Mouse (Mus musculus) heart, embryonic 16.5 days (tissue): ENCODE data around the gene Dab1. TPM values are rescaled to one million over a fixed set of nuclear protein-coding genes. Genes with fewer than 3 reads are reported as not detected.

Experiments used
- ATAC-seq: fragments of 200-750 bp; cut with Nextera tagmentation; replicated peaks from 2 replicates; pipeline ENCODE4 v1.8.0; 2017; ENCODE audit warnings: moderate number of reproducible peaks; ENCODE audit not compliant: insufficient read depth, low FRiP score; ENCODE audit errors: extremely low read depth
- H3K27ac ChIP-seq: fragments of 300-500 bp; sonication (generic); 2 replicates; pipeline ENCODE4 v1.5.1; 2014; ENCODE audit warnings: mild to moderate bottlenecking, low read length, control low read depth, moderate library complexity
- H3K27me3 ChIP-seq: fragments of 300-500 bp; sonication (generic); 2 replicates; pipeline ENCODE4 v1.6.1; 2014; ENCODE audit warnings: low read length, mixed read lengths; ENCODE audit not compliant: control insufficient read depth, insufficient read depth
- H3K36me3 ChIP-seq: fragments of 300-500 bp; sonication (generic); 2 replicates; pipeline ENCODE4 v1.6.1; 2014; ENCODE audit not compliant: control insufficient read depth, insufficient read depth
- H3K4me1 ChIP-seq: fragments of 300-500 bp; sonication (generic); 2 replicates; pipeline ENCODE4 v1.6.1; 2014; ENCODE audit warnings: low read length, mixed read lengths; ENCODE audit not compliant: control insufficient read depth, insufficient read depth
- H3K4me2 ChIP-seq: fragments of 300-500 bp; sonication (generic); 2 replicates; pipeline ENCODE4 v1.6.1; 2014; ENCODE audit warnings: low read depth, mild to moderate bottlenecking, control low read depth, low read length
- H3K4me3 ChIP-seq: fragments of 300-500 bp; sonication (generic); 2 replicates; pipeline ENCODE4 v1.5.1; 2014; ENCODE audit warnings: mild to moderate bottlenecking, control low read depth, low read length
- H3K9ac ChIP-seq: fragments of 300-500 bp; sonication (generic); 2 replicates; pipeline ENCODE4 v1.6.1; 2014; ENCODE audit warnings: low read length, control low read depth
- H3K9me3 ChIP-seq: fragments of 300-500 bp; sonication (generic); replicated peaks from 2 replicates; pipeline ENCODE4 v1.6.1; 2016; ENCODE audit warnings: low read length; ENCODE audit not compliant: control insufficient read depth
- WGBS: fragments of 180-500 bp; shearing (Covaris S2); extraction: QIAGEN DNeasy Blood & Tissue Kit; methylation state at CpG from one replicate; pipeline ENCODE4 v1.1.7; 2014; 5-methylcytosine and 5-hydroxymethylcytosine counted together
- polyA plus RNA-seq: library from polyadenylated mRNA; unstranded; fragments of >200 nt; fragmentation: Nextera tagmentation; extraction: Ambion mirVana; gene quantifications from 2 replicates; pipeline ENCODE4 v1.2.1, GENCODE M21; 2015

The Dab1 gene
- polyA plus RNA-seq, 1 experiment from 2014 or later, result 0.85 TPM

DNA sequence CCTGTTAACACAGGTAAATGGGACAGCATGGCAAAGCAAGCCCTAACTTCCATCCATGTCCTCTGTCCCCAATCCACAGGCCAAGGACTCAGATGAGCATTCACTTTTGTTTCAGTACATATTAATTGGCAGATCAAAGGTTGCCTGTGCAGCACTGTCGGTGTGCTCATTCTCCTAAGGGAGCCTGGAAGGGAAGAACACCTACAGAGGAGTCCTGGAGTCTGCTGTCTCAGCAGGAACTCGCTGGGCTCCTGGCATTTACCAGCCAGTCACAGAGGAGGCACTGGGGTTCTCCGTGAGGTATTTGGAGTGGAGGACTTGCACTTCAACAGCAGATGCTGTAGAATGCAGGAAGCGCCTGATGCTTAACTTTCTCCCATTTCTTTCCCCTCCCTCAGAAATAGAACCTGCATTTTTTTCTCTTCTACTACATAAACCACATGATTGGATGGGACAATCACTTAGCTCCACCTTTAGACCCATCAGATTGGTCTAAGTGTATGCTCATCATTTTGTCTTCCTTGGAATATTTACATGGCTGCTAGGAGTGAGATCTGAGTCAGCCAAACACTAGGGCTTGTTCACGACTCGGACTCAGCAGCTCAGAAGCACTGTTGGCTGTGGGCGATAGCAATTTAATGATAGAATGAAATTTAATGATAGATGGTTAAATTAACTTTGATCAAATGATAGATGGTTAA is 837.2 kb downstream of the Dab1 start:
- 77% methylated on average over 7 of the region's 7 CpGs for WGBS
- Histone ChIP-seq H3K4me2 (no peak overlapping the region), H3K27ac (no peak overlapping the region), H3K9ac (no peak overlapping the region), H3K36me3 (no peaks in the 10 kb centered on the region), H3K9me3 (no peaks in the 10 kb centered on the region), H3K4me3 (no peak overlapping the region), H3K27me3 (no peaks in the 10 kb centered on the region), H3K4me1 (no peaks in the 10 kb centered on the region)
- no peak for ATAC-seq

DNA sequence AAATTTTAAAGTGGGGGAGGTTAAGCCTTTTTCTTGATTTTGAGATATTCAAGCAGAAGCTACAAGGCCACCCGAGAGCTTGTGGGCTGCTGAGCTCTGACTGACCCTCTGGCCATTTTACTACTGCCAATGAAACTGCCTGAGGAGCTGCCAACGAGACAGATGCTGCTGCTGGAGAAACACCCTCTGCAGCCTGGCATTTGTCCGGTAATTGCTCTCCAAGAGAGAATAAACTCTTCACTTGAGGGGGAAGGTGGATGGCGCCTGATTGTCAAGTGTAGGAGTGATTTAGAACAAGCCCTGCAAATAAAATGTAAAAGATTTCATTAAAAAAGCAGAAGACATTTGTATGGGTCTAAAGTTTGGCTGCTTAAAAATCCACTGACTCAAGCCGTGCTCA is 839.6 kb downstream of the Dab1 start:
- no peaks in the 10 kb centered on the region for H3K9me3 ChIP-seq
- H3K4me2 ChIP-seq, result no peak overlapping the region
- no peak for ATAC-seq
- no peak overlapping the region for H3K9ac ChIP-seq
- H3K27me3 ChIP-seq, result no peaks in the 10 kb centered on the region
- 59% methylated on average over 5 of the region's 5 CpGs for WGBS
- no peaks in the 10 kb centered on the region for H3K36me3 ChIP-seq
- no peaks in the 10 kb centered on the region for H3K4me1 ChIP-seq
- H3K27ac ChIP-seq, result no peak overlapping the region
- no peak overlapping the region for H3K4me3 ChIP-seq

DNA sequence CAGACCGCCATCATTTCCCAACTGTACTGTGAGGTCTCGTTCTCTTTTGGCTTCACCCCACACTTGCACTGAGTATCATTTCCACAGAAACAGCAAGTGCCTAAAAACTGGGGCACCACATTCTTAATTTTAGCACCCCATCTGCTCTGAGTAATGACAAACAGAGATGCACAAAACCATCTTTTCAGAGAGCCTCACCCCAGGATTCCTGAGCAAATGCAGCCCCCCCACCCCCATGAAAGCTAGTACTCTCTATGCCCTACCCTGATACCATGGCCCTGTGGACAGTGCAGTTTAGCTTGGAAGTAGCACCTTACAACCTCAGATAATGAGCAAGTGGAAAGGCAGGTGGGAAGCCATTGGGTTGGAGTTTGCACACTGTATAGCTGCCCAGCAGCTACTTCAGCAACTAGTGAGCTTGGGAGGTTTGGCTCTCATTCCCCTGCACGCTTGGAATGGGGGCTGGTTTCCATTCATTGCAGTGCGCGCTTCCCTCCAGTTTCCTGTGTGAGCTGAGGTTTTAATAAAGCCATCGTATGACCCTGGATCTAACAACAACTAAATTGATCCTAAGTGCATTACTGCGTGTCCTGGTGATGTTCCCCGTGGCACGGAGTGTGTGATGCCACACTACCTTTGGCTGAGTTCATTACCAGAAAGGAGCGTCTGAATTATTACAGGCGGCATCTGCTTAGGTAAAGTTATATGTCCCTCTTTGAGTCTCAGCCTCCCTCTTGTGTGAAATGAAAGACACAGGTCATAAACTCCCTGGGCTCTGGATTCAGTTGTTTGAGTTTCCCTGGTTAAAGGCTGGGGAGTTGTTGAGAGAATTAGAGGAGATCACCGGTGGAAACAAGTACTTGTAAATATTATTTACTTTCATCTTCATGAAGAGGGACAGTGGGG is 842.2 kb downstream of the Dab1 start:
- Histone ChIP-seq H3K9me3 (no peaks in the 10 kb centered on the region), H3K27ac (no peak overlapping the region), H3K36me3 (no peaks in the 10 kb centered on the region), H3K4me3 (no peak overlapping the region), H3K9ac (no peak overlapping the region), H3K27me3 (no peaks in the 10 kb centered on the region), H3K4me2 (no peak overlapping the region), H3K4me1 (no peaks in the 10 kb centered on the region)
- 85% methylated on average over 12 of the region's 12 CpGs for WGBS
- ATAC-seq, result no peak

DNA sequence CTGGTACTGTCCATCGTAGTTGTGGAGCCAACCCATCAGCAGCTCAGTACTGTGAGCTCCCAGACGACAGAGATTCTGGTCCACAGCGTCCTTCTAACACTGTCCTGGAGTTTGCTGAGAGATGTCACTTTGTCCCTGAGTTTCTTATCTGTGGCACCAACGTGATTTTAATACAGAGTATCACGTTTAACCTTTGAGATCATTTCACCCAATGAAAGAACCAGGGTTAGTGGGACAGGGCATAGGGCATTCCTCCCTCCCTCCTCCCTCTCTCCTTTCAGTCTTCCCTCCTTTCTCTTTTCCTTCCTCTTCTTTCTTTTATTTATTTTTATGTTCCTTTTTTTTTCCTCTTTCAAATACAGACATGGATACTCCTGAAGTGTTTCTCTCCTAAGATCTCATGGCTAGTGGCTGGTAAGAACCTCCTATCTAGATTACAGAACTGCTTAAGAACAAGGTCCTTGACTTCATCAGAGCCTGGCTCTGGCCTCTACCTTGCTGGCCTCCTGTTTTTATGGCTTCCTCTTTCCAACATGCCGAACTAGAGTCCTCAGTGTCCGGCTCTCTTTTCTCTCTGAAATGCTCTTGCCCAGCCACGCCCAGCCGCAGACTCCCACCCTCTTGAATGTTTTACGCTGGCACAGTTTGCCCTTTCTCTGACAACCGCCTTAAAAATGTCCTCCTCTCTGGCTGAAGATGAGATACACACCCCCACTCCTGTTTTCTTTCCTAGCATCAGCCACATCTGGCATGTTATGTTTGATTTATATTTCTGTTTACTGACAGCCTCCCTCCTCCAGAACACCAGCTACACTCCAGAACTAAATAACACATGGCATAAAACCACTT is 844.0 kb downstream of the Dab1 start:
- Histone ChIP-seq H3K27me3 (no peaks in the 10 kb centered on the region), H3K36me3 (no peaks in the 10 kb centered on the region), H3K9ac (no peak overlapping the region), H3K4me2 (no peak overlapping the region), H3K9me3 (no peaks in the 10 kb centered on the region), H3K4me1 (no peaks in the 10 kb centered on the region), H3K27ac (no peak overlapping the region), H3K4me3 (no peak overlapping the region)
- 63% methylated on average over 11 of the region's 11 CpGs for WGBS
- no peak for ATAC-seq

DNA sequence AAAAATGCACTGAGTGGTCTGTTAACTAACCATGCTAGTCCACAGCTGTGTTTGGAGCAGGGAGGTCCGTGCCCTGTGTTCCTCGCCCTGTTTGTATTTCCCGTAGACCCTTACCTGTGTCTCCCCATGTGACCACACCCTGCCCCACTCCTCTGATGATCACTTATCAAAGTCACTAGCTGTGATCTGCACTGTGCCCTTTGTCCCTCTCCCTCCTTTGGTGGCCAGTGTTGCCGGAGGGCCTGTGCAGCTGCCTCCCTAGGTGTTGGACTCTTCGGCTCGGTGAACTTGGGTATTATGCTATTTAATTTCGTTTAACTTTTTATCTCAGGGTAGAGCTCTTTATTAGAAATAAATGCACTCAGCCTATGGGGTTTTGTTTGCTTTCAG is 844.6 kb downstream of the Dab1 start:
- H3K4me2 ChIP-seq, result no peak overlapping the region
- no peaks in the 10 kb centered on the region for H3K27me3 ChIP-seq
- ATAC-seq, result no peak
- no peaks in the 10 kb centered on the region for H3K9me3 ChIP-seq
- H3K9ac ChIP-seq, result no peak overlapping the region
- no peak overlapping the region for H3K27ac ChIP-seq
- H3K4me1 ChIP-seq, result no peaks in the 10 kb centered on the region
- H3K4me3 ChIP-seq, result no peak overlapping the region
- no peaks in the 10 kb centered on the region for H3K36me3 ChIP-seq
- 75% methylated on average over 7 of the region's 7 CpGs for WGBS

DNA sequence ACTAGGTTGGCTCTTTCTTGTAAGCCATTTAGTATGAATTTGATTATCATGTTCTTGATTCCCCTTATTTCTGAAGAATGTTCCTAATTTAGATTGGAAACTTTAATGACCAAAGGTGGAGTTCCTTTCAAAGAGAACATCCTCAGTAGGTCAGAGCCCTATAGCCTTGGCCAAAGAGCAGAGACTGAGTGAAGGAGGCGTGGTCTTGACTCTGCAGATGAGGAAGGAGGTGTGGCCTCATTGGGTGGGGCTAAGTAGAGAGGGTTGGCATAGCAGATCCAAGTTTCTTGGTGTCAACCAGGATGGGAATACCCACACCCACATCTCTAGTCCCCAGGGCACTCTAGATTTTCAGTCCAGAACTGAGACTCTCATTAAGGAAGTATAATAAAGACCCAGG is 846.4 kb downstream of the Dab1 start:
- Histone ChIP-seq H3K4me2 (no peak overlapping the region), H3K4me1 (no peaks in the 10 kb centered on the region), H3K36me3 (no peaks in the 10 kb centered on the region), H3K27ac (no peak overlapping the region), H3K4me3 (no peak overlapping the region), H3K9ac (no peak overlapping the region), H3K27me3 (no peaks in the 10 kb centered on the region), H3K9me3 (no peaks in the 10 kb centered on the region)
- no peak for ATAC-seq
- WGBS, result 78% methylated on average over 1 of the region's 1 CpGs

DNA sequence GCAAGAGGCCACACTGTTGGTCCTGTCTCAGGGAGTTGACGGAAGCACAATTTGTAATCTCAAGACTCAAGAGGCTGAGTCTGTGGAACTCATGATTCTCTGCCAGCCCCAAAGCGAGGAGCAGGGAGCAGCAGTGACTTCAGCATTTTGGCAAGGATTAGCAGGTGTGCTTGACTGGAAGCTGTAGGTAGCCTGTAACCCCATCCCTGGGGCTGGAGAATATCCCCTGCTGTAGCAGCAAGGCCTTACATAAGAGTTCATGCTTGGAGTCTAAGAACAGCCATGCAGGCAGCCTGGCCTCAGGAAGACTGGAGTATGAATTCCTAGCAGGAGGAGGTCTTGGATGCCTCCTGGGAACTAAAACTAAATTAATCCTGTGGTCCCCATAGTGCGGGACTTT is 849.5 kb downstream of the Dab1 start:
- WGBS, result 70% methylated on average over 3 of the region's 3 CpGs
- Histone ChIP-seq H3K36me3 (no peaks in the 10 kb centered on the region), H3K4me1 (no peaks in the 10 kb centered on the region), H3K27ac (no peak overlapping the region), H3K9ac (no peak overlapping the region), H3K27me3 (no peaks in the 10 kb centered on the region), H3K4me2 (no peak overlapping the region), H3K9me3 (no peaks in the 10 kb centered on the region), H3K4me3 (no peak overlapping the region)
- no peak for ATAC-seq

DNA sequence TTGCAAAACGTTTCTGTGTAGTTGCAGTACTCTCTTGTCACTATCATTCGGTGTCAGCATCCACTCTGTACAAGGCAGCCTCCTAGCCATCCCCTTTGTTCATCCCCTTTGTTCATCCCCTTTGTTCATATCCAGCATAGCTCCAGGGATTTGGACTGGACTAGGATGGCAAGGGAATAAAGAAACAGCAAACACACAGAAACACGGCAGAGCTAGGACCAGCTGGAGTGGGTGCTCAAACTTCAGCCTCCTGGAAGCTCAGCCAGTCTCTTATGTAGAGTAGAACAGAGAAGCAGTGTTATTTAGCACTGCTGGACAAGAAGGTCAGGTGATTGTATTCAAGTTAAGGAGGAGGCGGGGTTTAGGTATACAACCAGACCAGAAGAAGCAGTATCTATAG is 853.8 kb downstream of the Dab1 start:
- ATAC-seq, result no peak
- Histone ChIP-seq H3K27ac (no peak overlapping the region), H3K9ac (no peak overlapping the region), H3K36me3 (no peaks in the 10 kb centered on the region), H3K9me3 (no peaks in the 10 kb centered on the region), H3K4me2 (no peak overlapping the region), H3K4me3 (no peak overlapping the region), H3K27me3 (no peaks in the 10 kb centered on the region), H3K4me1 (no peaks in the 10 kb centered on the region)
- 73% methylated on average over 4 of the region's 4 CpGs for WGBS
